Mouse (Mus musculus): ENCODE data around the gene Map7.
A peak's percentile ranks its signal among the peaks of the same experiment; 100 is the strongest.

DNA sequence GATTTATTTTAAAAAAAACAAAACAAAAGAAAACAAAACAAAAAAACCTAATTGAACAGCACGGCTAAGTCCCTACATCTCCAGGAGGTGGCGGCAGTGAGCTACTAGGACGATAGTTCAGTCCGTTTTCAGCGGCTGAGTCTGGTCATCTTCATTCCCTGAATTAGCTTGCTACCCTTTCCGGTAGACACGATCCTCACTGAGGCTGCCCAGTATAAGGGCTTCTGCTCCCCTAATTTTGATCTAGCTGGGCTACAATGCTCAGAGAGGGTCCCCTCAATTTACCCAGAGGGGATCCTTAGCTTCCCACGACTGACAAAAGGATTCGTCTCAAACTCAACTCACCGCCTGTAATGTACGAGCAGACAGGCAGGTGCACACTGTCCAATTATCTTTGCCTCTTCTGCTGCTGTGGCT is 142.2 kb downstream of the Map7 start:
- TF ChIP-seq CTCF (IDR thresholded peaks at IDR 0.05; ENCODE audit: borderline replicate concordance, extremely low read depth, insufficient read depth, insufficient read length) (peak; percentile 89), POLR2A (IDR thresholded peaks at IDR 0.05; ENCODE audit: borderline replicate concordance, extremely low read depth, insufficient read depth, insufficient read length, poor library complexity, severe bottlenecking) (0 out of 2 replicates have a peak, but pooled peaks have one; percentile 11)
